Mouse (Mus musculus) CD4-positive, CD25-positive, alpha-beta regulatory T cell, adult 4 months (primary cell): ENCODE data around the gene Tanc1. TPM values are rescaled to one million over a fixed set of nuclear protein-coding genes. Genes with fewer than 3 reads are reported as not detected.

ENCODE experiments used
- ATAC-seq: one replicate; pipeline ENCODE4 v1.8.0; 2017
- polyA plus RNA-seq, 2 experiments: library from polyadenylated mRNA; unstranded; fragments of 100-300 nt; shearing (Covaris generic); gene quantifications; one replicate each; pipeline ENCODE4 v1.2.1; 2017

The Tanc1 gene
- polyA plus RNA-seq, 2 experiments from 2014 or later: 13.7 to 15.2 TPM

DNA sequence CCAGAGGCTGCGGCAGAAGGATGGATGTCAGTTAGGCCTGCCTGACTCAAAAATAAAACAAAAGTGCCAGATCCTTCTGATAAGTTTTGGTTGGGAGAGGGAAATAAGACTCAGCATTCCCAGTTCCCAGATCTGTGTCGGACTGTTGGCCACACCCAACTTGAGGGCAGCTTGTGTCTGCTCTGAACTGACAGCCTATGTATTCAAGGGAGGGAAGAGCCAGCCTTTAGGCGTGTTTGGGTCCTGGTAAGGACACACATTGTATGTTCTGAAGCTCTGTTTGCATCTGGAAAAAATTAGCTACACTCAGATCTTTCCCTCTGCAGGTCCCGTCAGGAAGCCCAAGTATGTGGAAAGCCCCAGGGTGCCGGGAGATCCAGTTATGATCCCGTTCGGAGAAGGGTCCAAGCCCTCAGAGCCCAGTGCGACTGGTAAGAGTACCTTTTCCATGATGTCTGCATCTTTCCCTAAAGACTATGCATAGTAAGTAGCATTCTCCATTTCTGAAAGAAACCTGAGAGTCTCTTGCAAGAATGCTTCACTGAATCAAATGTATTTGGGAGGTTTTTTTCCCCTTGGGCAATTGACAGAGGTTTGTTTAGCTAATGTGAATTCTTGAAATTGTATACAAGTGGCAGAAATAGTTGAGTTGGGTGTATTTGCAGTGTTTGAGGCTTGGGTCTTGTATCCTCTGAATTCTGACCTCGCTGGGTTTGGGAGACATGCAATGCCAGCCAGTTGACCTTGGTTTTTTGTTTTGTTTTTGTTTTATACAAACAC, 146.5 kb downstream of the Tanc1 start:
- ATAC-seq: no peak

GRCm38 (mm10) chr2:59760731-59761130, 148.9 kb downstream of the Tanc1 start:
- ATAC-seq: no peak

DNA sequence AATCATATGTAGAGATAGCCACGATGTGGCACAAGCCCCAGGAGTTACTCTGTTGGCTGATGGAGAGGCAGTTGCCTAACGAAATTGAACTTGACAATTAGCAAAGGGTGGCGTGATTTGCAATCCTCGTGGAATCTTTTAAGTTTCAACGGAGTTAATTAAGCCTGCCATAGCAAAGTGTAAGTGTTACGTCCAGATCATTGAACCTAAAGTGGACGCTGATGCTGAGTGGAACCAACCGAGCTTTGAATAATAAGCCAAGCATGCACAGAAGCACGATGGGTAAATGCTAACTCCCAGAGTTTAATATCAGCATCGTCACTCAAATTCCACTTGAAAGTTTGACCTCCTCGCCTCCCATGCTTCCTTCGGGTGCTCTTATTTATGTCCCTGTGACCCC, 149.3 kb downstream of the Tanc1 start:
- ATAC-seq: no peak

- no peak for ATAC-seq
These were observed 150.4 kb downstream of the Tanc1 start for GRCm38 (mm10) chr2:59762277-59762676.

DNA sequence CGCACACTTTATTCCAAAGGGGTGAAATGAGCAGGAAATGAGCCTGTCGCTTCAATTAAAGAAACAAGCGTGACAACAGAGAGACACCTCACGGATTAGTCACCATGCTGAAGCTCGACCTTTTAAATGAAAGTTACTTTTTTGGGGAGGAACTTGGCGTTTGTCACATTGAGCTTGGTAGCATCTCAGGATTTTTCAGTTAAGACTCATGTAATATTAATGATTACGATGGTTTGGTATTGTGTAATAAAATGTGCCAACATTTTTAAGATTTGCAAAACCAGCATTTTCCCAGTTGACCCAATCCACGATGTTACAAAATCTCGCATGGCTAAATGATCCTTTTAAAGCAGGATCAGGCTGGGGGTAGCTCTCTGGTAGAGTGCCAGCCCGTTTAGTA, 153.8 kb downstream of the Tanc1 start:
- ATAC-seq: no peak

GRCm38 (mm10) chr2:59767893-59768292, 156.1 kb downstream of the Tanc1 start:
- ATAC-seq: no peak

GRCm38 (mm10) chr2:59768661-59769384, 157.0 kb downstream of the Tanc1 start:
- no peak for ATAC-seq

DNA sequence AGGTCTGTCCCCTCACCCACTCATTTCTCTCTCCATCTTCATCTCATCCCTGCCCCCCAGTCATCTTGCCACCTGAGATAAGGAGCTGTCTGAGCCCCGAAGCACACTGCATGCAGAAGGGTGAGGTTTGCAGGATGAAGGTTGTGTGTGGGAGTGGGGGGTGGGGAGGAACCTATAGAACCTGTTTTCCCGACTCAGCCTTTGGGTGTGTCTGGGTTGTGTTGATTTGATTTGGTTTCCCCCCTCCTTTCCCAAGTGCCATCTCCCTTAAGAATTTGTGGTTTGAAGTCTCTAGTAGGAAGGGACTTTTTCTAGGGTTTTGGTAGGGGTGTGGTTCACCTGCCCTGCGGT, 157.5 kb downstream of the Tanc1 start:
- ATAC-seq: no peak

GRCm38 (mm10) chr2:59771708-59772107, 159.9 kb downstream of the Tanc1 start:
- ATAC-seq: no peak

- ATAC-seq: no peak
These were observed 160.4 kb downstream of the Tanc1 start for GRCm38 (mm10) chr2:59772261-59772683.

DNA sequence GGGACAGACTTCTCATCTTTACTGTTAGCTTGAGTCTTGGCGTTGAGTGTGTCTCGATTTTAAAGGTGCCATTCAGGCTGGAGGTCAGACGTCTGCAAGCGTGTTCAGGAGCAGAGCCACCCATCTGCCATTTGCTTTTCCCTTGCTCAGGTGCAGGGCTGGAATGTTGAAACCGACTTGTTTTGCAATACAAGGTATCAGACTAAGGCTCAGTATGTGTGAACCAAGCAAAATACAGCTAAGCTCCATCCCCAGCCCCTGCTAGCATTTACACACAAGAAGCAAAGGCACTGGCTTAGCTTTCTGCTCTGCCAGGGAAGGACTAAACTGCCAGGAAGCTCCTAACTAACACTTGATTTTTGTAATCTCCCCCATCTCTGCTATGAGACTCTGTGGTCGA, 162.5 kb downstream of the Tanc1 start:
- ATAC-seq: no peak

DNA sequence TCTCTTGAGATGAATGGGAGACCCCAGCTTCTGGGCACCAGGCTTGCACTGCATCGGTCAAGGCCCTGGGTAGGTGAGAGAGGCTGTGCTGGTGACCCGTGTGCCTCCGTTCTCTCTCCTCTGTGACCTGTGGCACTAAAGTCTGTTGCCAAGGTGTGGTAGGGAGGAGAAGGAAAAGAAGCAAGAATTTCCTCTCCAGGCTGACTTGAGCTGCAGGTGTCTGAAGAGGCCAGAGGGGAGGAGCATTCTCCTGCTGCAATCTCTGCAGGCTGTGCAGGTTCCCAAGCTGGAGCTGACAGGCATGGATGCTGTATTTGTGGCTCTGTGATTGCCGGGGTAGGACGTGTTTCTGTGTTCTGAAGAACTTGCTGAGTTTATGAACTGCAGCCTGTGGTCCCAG, 163.3 kb downstream of the Tanc1 start:
- no peak for ATAC-seq

DNA sequence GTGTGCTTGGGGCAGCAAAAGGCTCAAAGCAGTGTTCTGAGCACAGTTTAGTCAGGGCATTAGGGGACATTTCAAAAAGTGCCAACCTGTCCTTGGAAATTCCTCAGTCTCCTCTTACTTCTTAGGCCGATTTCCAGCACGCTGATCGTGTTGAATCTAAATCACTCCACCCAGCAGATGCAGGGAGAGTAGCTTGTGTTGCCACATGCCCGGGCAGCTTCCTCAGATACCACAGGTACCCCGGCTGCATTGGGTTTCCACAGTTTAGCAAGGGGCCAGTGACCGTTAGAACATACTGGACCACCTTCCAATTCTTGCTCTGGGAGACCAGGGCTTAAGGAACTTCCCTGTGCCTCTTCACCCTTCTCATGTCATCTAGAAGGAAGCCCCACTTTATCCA, 164.0 kb downstream of the Tanc1 start:
- no peak for ATAC-seq

- no peak for ATAC-seq
These were observed 167.5 kb downstream of the Tanc1 start for GRCm38 (mm10) chr2:59779355-59779754.

GRCm38 (mm10) chr2:59780240-59780639, 168.4 kb downstream of the Tanc1 start:
- ATAC-seq: no peak

GRCm38 (mm10) chr2:59783055-59783831, 171.4 kb downstream of the Tanc1 start:
- no peak for ATAC-seq

GRCm38 (mm10) chr2:59783832-59784627, 172.2 kb downstream of the Tanc1 start:
- no peak for ATAC-seq

GRCm38 (mm10) chr2:59784628-59784883, 172.7 kb downstream of the Tanc1 start:
- no peak for ATAC-seq

DNA sequence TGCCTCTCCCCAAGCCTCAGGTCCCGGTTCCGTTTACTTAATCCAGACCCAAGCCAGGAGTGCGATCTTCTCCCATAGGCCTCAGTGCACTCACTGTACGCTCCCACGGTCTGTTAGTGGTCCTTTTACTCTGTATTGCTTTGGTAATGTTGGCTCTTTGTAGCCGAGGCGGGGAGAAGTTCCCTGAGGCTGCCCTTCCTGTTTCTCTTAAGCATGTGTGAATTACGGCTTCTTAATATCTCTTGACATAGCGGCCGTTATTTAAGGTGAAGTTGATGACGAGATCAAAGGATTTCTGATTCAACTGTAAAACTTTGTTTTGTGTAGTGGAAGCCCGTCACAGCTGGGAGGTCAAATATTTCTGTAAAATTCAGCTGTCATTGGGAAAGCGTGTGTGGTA, 173.8 kb downstream of the Tanc1 start:
- no peak for ATAC-seq

DNA sequence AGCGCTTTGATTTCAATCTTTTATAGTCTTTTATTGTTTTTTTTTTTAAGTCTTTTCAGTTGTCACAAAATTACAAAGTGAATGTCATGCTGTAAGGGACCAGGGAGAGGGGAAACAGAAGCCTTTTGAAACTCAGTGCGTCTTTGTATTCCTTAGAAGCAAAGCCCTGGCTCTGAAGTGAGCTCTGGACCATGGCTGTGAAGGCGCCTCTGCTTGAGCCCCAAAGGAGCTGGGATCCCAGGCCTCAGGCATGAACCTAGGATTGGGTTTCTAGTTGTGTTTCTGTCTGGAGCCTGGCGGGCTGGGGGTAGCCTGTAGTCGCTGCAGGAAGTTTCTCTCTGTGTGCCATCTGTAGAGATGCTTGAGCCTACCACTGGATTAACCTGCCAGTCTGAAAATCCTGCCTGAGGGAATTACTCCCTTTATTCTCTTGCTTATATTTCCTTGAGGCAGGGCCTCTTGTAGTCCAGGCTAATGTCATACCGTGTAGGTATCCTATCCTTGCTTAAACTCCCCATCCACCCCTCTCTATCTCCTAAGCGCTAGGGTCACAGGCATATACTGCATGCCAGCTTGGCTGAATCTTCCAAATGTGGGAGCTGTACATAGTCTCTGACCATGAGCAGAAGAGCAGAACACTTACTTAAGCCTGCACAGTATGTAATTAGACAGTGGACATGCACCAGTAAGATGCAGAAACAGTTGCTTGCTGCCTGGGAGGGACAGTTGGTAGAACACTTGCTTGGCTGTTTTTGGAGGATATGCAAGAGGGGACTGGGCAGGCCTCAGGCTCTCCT, 177.1 kb downstream of the Tanc1 start:
- ATAC-seq: no peak

GRCm38 (mm10) chr2:59791596-59791995, 179.8 kb downstream of the Tanc1 start:
- no peak for ATAC-seq

GRCm38 (mm10) chr2:59793337-59793736, 181.5 kb downstream of the Tanc1 start:
- ATAC-seq: no peak
